Mouse (Mus musculus): ENCODE measurements at regions not wholly inside any gene's neighbourhood (a gene's known extent, or its start where the extent isn't known, plus 50 kb on each side); places are given as distances from the start of the nearest gene placed in this dataset.

DNA sequence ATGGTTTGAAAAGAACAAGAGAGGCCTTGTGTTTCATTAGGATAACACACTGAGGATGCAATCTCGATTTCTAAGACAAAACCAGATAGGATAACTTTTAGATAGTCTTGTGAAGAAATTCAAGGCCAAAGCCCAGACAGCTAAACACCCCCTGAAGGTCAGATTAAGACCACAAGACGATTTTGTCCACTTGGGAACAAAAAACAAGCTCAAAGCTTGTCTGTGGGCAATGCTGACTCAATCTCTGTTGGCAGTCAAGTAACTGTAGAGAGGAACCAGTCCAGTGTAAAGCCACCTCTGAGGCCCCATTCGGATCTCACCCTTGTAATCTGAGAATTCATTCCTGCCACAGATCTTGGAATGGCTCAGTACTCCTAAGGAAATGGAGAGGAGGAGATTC is 75.7 kb upstream of the Slc39a10 start:
- no peak for TF ChIP-seq POLR2A (IDR thresholded peaks at IDR 0.05; ENCODE audit: insufficient read length, low read depth)
- TF ChIP-seq CEBPB (IDR thresholded peaks at IDR 0.05; ENCODE audit: insufficient read depth, poor library complexity, severe bottlenecking): no peak
- TF ChIP-seq SRF (IDR thresholded peaks at IDR 0.05; ENCODE audit: control insufficient read depth, insufficient read length, low read depth): no peak
- no peak for TF ChIP-seq USF1 (IDR thresholded peaks at IDR 0.05; ENCODE audit: low read depth)
- no peak for TF ChIP-seq TCF12 (IDR thresholded peaks at IDR 0.05; ENCODE audit: insufficient read depth, poor library complexity, severe bottlenecking)

Data from myocyte (in vitro differentiated cells).